Mouse (Mus musculus) intestine, postnatal 0 days (tissue): ENCODE measurements around the gene Padi1. TPM values are rescaled to one million over a fixed set of nuclear protein-coding genes. Genes with fewer than 3 reads are reported as not detected.

ENCODE experiments used
- ATAC-seq: fragments of 200-750 bp; cut with Nextera tagmentation; 2 replicates; pipeline ENCODE4 v1.8.0; 2017; ENCODE audit warnings: mild to moderate bottlenecking, moderate TSS enrichment, moderate library complexity
- H3K27ac ChIP-seq: fragments of 300-500 bp; sonication (generic); 2 replicates; pipeline ENCODE4 v1.5.1; 2014; ENCODE audit warnings: mild to moderate bottlenecking, low read depth, low read length, moderate library complexity
- H3K27me3 ChIP-seq: fragments of 300-500 bp; sonication (generic); replicated peaks from 2 replicates; pipeline ENCODE4 v1.6.1; 2014; ENCODE audit warnings: low read length, mixed read lengths; ENCODE audit not compliant: control insufficient read depth, insufficient read depth
- H3K36me3 ChIP-seq: fragments of 300-500 bp; sonication (generic); 2 replicates; pipeline ENCODE4 v1.6.1; 2014; ENCODE audit warnings: mild to moderate bottlenecking, moderate library complexity; ENCODE audit not compliant: control insufficient read depth, insufficient read depth
- H3K4me1 ChIP-seq: fragments of 300-500 bp; sonication (generic); replicated peaks from 2 replicates; pipeline ENCODE4 v1.6.1; 2014; ENCODE audit warnings: antibody characterized with exemption, low read length, mixed read lengths; ENCODE audit not compliant: control insufficient read depth, insufficient read depth
- H3K4me2 ChIP-seq: fragments of 300-500 bp; sonication (generic); replicated peaks from 2 replicates; pipeline ENCODE4 v1.6.1; 2014; ENCODE audit warnings: low read depth, mild to moderate bottlenecking, moderate library complexity
- H3K4me3 ChIP-seq: fragments of 300-500 bp; sonication (generic); 2 replicates; pipeline ENCODE4 v1.5.1; 2014; ENCODE audit warnings: low read depth, low read length
- H3K9ac ChIP-seq: fragments of 300-500 bp; sonication (generic); 2 replicates; pipeline ENCODE4 v1.6.1; 2014; ENCODE audit warnings: mild to moderate bottlenecking, low read depth, low read length
- H3K9me3 ChIP-seq: fragments of 300-500 bp; sonication (generic); 2 replicates; pipeline ENCODE4 v1.6.1; 2016; ENCODE audit warnings: mixed run types; ENCODE audit not compliant: control insufficient read depth
- CTCF ChIP-seq: sonication (generic); IDR thresholded peaks from 2 replicates; pipeline ENCODE4 v1.5.1; 2016; ENCODE audit warnings: low read depth, mild to moderate bottlenecking, control low read depth, antibody characterized with exemption, moderate library complexity
- WGBS: fragments of 180-500 bp; shearing (Covaris S2); extraction: QIAGEN DNeasy Blood & Tissue Kit; methylation state at CpG from one replicate; pipeline ENCODE4 v1.1.7; 2014; 5-methylcytosine and 5-hydroxymethylcytosine counted together
- polyA plus RNA-seq: library from polyadenylated mRNA; unstranded; fragments of >200 nt; fragmentation: Nextera tagmentation; extraction: Ambion mirVana; gene quantifications from 2 replicates; pipeline ENCODE4 v1.2.1, GENCODE M21; 2015

The Padi1 gene
- polyA plus RNA-seq, 1 experiment from 2014 or later, result 0.47 TPM

GRCm38 (mm10) chr4:140801364-140801763 lies 44.2 kb downstream of the Padi1 start:
- Histone ChIP-seq H3K4me3 (no peak overlapping the region), H3K27ac (no peak overlapping the region), H3K9ac (no peak overlapping the region), H3K4me1 (no peaks in the 10 kb centered on the region), H3K36me3 (no peaks in the 10 kb centered on the region), H3K4me2 (no peak overlapping the region), H3K27me3 (no peaks in the 10 kb centered on the region), H3K9me3 (no peaks in the 10 kb centered on the region)
- WGBS, result 48% methylated on average over 3 of the region's 3 CpGs
- ATAC-seq, result no peak
- no peak for TF ChIP-seq CTCF

GRCm38 (mm10) chr4:140796786-140797185 lies 48.8 kb downstream of the Padi1 start:
- Histone ChIP-seq H3K27me3 (no peaks in the 10 kb centered on the region), H3K27ac (no peak overlapping the region), H3K4me1 (no peaks in the 10 kb centered on the region), H3K4me2 (no peak overlapping the region), H3K4me3 (no peak overlapping the region), H3K36me3 (no peaks in the 10 kb centered on the region), H3K9ac (no peak overlapping the region), H3K9me3 (no peaks in the 10 kb centered on the region)
- ATAC-seq, result no peak
- TF ChIP-seq CTCF, result no peak
- WGBS, result 84% methylated on average over 3 of the region's 3 CpGs

- WGBS, result 91% methylated on average over 9 of the region's 9 CpGs
- no peak for TF ChIP-seq CTCF
- H3K4me2 ChIP-seq, result no peak overlapping the region
- H3K27me3 ChIP-seq, result no peaks in the 10 kb centered on the region
- no peaks in the 10 kb centered on the region; the same call in 1 of the 2 replicates for H3K4me1 ChIP-seq
- no peak overlapping the region for H3K4me3 ChIP-seq
- no peak overlapping the region for H3K27ac ChIP-seq
- no peaks in the 10 kb centered on the region for H3K9me3 ChIP-seq
- no peak overlapping the region for H3K9ac ChIP-seq
- ATAC-seq, result no peak
- no peaks in the 10 kb centered on the region for H3K36me3 ChIP-seq
Observed at GRCm38 (mm10) chr4:140794678-140795077, 50.9 kb downstream of the Padi1 start.

- no peak overlapping the region for H3K4me3 ChIP-seq
- WGBS, result 73% methylated on average over 9 of the region's 9 CpGs
- peak; percentile 68 for TF ChIP-seq CTCF
- no peaks in the 10 kb centered on the region for H3K27me3 ChIP-seq
- H3K4me2 ChIP-seq, result no peak overlapping the region
- no peak overlapping the region for H3K27ac ChIP-seq
- no peaks in the 10 kb centered on the region for H3K9me3 ChIP-seq
- ATAC-seq, result no peak
- no peaks in the 10 kb centered on the region for H3K36me3 ChIP-seq
- no peaks in the 10 kb centered on the region; the same call in 1 of the 2 replicates for H3K4me1 ChIP-seq
- H3K9ac ChIP-seq, result no peak overlapping the region
Observed at GRCm38 (mm10) chr4:140793795-140794194, 51.8 kb downstream of the Padi1 start.

- H3K4me3 ChIP-seq, result no peak overlapping the region
- TF ChIP-seq CTCF, result no peak
- H3K27ac ChIP-seq, result no peak overlapping the region
- no peaks in the 10 kb centered on the region for H3K36me3 ChIP-seq
- no peaks in the 10 kb centered on the region for H3K9me3 ChIP-seq
- no peak overlapping the region; the same call in 1 of the 2 replicates for H3K4me2 ChIP-seq
- peak; percentile 76 for ATAC-seq
- H3K4me1 ChIP-seq, result no peaks in the 10 kb centered on the region; the same call in 1 of the 2 replicates
- H3K27me3 ChIP-seq, result no peaks in the 10 kb centered on the region
- 51% methylated on average over 7 of the region's 7 CpGs for WGBS
- no peak overlapping the region for H3K9ac ChIP-seq
Observed at GRCm38 (mm10) chr4:140792584-140792983, 53.0 kb downstream of the Padi1 start.

- 80% methylated on average over 16 of the region's 16 CpGs for WGBS
- Histone ChIP-seq H3K9ac (no peak overlapping the region), H3K27ac (no peak overlapping the region), H3K36me3 (no peaks in the 10 kb centered on the region), H3K4me3 (no peak overlapping the region), H3K27me3 (no peaks in the 10 kb centered on the region), H3K4me2 (no peak overlapping the region), H3K9me3 (no peaks in the 10 kb centered on the region), H3K4me1 (no peaks in the 10 kb centered on the region; the same call in 1 of the 2 replicates)
- no peak for TF ChIP-seq CTCF
- ATAC-seq, result no peak
Observed at GRCm38 (mm10) chr4:140791071-140791470, 54.5 kb downstream of the Padi1 start.

- WGBS, result 77% methylated on average over 4 of the region's 4 CpGs
- Histone ChIP-seq H3K4me3 (no peak overlapping the region), H3K4me2 (no peak overlapping the region), H3K9me3 (no peaks in the 10 kb centered on the region), H3K36me3 (no peaks in the 10 kb centered on the region), H3K4me1 (no peaks in the 10 kb centered on the region; the same call in 1 of the 2 replicates), H3K9ac (no peak overlapping the region), H3K27me3 (no peaks in the 10 kb centered on the region), H3K27ac (no peak overlapping the region)
- no peak for ATAC-seq
- no peak for TF ChIP-seq CTCF
Observed at GRCm38 (mm10) chr4:140789983-140790382, 55.6 kb downstream of the Padi1 start.
